Mouse (Mus musculus) liver, adult (tissue): ENCODE data around the gene Inpp5d.

ENCODE experiments used
- GATA4 ChIP-seq: IDR thresholded peaks from 2 replicates; pipeline ENCODE4 v1.6.1; 2014; ENCODE audit warnings: mild to moderate bottlenecking, low read length; ENCODE audit not compliant: insufficient replicate concordance

The Inpp5d gene

GRCm38 (mm10) chr1:87620211-87620668 lies at the start of gene Inpp5d:
Gene Inpp5d, plus strand, starts transcription at chr1:87620312.
- TF ChIP-seq GATA4, result no peak

DNA sequence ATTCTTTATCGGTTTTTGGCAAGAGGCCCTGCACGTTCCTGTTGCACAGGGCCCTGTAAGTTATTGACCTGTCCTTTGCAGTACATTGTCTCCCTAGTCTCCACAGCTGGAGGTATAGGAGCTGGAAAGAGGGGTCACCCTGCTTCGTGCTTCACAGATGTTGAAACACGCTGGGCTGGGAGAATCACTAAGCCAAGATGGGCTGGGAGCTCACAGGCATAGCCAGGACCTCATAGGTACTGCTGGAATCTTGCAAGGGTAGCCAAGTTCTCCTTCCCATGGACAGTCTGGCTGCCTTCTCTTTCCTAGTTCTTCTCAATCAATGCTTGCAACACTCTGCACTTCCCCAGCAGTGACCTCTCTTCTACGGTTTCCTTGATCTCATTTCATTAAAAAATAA lies 46.9 kb upstream of the Inpp5d start:
- TF ChIP-seq GATA4, result no peak

- no peak for TF ChIP-seq GATA4
Observed at GRCm38 (mm10) chr1:87573800-87574215, 46.3 kb upstream of the Inpp5d start, which contains the start of gene Ngef. Gene Ngef, minus strand, starts transcription at chr1:87573870.

DNA sequence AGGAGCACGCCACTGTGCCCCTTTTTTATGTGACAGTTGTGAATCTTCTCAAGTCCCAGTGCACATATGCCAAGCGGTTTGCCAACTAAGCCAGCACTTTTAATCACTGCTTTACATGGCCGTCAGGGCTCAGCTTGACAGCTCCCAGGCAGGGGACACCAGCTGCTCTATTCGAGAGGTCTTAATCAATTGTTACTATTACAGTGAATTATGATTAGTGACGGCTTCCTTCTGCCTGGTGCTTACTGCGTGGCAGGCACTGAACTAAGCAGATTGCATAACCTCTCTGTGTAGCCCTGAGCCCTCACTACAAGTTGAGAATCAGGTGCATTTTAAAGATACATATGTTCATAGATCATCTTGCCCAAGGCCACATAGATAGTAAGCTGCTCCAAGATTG lies 45.8 kb upstream of the Inpp5d start:
- TF ChIP-seq GATA4, result no peak

DNA sequence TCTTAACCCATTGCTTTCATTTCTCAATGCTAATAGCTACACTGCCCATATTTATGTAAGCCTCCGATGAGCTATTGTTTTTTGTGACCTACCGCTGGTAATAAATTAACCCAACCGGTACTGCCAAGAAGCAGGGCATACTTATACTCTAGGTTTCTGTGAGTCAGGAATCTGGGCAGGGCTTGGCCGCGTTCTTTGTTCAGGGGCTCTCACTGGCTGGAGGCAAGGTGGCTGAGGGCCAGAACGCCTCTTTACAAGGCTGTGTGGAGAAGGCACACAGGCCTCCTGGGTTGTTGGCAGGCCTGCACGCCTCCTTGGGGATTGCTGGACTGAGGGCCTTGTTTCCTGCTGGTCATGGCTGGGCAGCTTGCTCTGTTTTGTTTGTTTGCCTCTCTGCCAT lies 45.3 kb upstream of the Inpp5d start:
- TF ChIP-seq GATA4, result no peak

DNA sequence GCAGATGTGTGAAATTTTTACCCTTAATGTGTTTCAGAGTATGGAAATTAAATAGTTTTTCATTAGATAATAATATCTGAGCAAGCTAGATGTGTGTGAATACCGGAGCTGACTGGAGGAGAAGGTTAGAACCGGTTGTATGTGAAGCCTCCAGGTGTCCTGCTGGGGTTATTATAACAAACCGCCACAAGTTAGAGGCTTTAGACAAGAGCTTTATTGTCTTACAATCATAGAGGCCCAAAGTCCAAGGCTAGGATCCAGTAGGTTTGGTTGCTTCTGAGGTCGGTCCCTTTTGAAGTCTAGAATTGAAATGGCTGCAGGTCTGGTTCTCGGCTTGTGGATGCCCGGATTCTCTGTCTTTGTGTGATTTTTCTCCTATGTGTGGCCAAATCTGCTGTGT lies 41.1 kb upstream of the Inpp5d start:
- no peak for TF ChIP-seq GATA4

- no peak for TF ChIP-seq GATA4
Observed at GRCm38 (mm10) chr1:87580824-87581223, 39.3 kb upstream of the Inpp5d start.

DNA sequence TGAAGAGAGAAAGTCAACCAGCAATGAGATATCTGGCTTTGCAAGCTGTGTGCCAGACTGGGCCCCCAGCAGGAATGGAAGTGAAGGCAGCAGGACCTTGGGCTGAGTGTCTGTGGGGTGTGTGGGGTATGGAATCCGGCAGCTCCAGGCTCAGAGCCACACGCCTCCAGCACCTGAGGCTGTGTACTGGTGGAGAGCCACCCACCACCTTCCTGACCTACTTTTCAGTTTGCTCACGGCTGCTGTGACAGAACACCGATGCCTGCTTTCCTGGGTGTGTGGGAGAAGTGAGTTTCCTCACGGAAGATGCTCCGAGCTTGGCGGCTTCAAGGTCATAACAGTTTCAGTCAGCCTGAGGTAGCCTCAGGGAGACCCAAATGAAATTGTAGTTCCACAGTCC lies 30.9 kb upstream of the Inpp5d start:
- no peak for TF ChIP-seq GATA4

DNA sequence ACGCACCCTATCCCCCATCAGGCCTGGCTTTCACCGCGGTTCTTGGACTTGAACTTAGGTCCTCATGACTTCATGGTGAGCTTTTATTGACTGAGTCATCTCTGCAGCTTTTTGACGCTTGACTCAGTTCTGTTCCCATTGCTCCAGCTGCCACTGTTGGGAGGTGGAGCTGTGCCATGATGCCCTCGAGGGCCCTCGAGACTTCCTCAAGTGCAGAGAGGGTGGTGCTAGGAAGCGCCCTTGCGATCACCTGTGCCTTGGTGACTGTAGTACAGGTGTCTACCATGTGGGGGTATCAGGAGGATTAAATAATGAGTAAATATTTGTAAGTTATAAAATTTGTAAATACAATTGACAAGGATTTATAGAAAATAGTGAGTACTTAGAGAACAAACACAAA lies 30.1 kb upstream of the Inpp5d start:
- no peak for TF ChIP-seq GATA4

DNA sequence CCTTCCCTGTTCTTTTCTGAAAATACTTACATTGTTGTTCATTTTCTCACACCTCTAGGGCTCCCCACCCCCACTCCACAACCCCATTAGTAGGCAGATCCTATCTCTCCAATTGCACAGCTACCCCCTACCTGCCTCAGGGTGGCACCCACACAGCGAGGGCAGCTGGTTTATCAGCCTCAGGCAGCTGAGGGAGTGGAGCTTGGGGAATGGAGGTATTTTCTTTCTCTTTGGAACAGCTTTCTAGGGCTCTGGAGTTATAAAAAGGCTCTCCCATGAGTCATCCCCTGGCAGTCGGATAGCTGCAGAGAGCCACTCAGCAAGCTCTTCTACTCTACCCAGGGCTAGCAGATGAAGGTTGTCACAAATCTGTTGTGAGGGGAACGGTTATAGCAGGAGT lies 25.9 kb upstream of the Inpp5d start:
- TF ChIP-seq GATA4, result no peak

- TF ChIP-seq GATA4, result no peak
Observed at GRCm38 (mm10) chr1:87594671-87595070, 25.4 kb upstream of the Inpp5d start.

- TF ChIP-seq GATA4, result no peak
Observed at GRCm38 (mm10) chr1:87600533-87600932, 19.6 kb upstream of the Inpp5d start.

DNA sequence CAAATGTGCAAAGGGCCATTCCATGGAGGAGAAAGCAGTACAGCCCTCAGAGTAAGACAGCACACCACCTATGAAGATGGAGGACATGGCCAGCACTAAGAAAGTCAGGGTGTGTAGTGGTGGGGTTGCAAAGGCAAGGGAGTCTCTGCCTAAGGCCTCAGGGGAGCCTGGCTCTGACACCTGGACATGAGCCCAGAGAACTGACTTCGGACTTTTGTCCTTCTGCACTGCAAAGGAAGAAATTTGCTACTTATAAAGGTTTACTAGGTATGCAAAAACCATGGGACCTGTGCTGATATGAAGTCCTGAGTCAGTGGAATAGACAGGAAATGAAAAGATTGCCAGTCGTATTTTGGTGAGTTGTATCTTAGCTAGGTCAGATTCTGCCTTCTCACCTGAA lies 18.3 kb upstream of the Inpp5d start:
- TF ChIP-seq GATA4, result no peak

DNA sequence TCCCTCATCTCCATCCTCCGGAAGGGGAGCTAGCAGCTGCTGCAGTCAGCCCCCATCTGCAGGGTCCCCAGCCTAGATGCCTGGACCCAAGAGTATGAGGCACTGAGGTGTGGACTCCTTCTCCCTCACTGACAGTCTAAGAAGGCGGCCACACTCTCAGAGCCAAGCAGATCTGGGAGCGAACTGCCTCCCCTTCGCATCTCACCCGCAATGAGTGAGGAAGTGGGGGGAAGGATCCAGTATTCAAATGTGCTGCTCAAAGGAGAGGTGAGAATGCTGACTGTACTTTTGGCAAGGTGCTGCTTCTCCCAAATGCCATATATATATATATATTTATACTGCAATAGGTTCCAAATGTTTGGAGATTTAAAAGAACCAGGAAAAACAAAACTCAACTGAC lies 16.7 kb upstream of the Inpp5d start:
- no peak for TF ChIP-seq GATA4

- no peak for TF ChIP-seq GATA4
Observed at GRCm38 (mm10) chr1:87605296-87605695, 14.8 kb upstream of the Inpp5d start.

- TF ChIP-seq GATA4, result no peak
Observed at GRCm38 (mm10) chr1:87607385-87608091, 12.6 kb upstream of the Inpp5d start.

DNA sequence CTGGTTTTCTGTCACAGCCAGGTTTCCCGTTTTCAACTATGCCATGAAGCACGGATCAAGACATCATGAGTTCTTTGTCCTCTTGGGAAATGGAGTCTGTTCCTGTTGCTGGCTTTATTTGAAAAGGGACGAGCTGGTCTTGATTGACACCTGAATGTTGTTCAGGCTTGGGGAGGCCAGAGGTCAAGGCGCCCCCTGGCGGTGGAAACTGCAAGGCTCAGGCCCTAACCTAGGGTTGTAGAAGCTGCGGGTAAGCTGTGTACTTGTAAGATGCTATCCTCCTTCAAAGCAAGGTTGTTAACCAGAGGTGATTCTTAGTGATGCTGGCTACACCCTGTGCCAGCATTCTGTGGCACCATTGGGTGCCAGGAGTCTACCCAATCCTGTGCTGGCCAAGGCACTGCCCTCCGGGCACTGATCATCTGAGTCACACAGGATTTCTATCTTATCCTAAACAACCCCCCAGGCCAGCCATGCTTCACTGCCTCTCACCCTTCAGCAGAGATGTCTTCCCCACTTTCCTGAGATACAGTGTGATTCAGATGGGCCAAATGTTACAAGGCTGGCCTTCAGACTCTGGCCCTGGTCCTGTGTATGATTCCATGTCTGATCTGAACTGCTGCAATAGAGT lies 11.6 kb upstream of the Inpp5d start:
- no peak for TF ChIP-seq GATA4
